Mouse (Mus musculus): ENCODE measurements at regions not wholly inside any gene's neighbourhood (a gene's known extent, or its start where the extent isn't known, plus 50 kb on each side); places are given as distances from the start of the nearest gene placed in this dataset.

- H3K4me3 ChIP-seq (ENCODE audit: insufficient read depth, poor library complexity, severe bottlenecking) = no peak overlapping the region
- TF ChIP-seq MYOD1 (IDR thresholded peaks at IDR 0.05; ENCODE audit: control insufficient read depth, insufficient read length, low read depth) = no peak
- TF ChIP-seq CEBPB (IDR thresholded peaks at IDR 0.05; ENCODE audit: low read depth) = no peak
- TF ChIP-seq FOSL1 (IDR thresholded peaks at IDR 0.05; ENCODE audit: insufficient read depth, low read length, poor library complexity, severe bottlenecking) = no peak
- H3K36me3 ChIP-seq (ENCODE audit: control insufficient read depth, insufficient read depth) = no peaks in the 10 kb centered on the region
- no peaks in the 10 kb centered on the region for H3K79me2 ChIP-seq (ENCODE audit: control insufficient read depth, insufficient read depth)
- no peaks in the 10 kb centered on the region for H3K27me3 ChIP-seq (ENCODE audit: control insufficient read depth, insufficient read depth, insufficient read length)
- no peak overlapping the region for H3ac ChIP-seq (ENCODE audit: control insufficient read depth, insufficient read length, low read depth)
- no peaks in the 10 kb centered on the region for H3K79me3 ChIP-seq (ENCODE audit: low read depth)
These were observed 123.0 kb downstream of the Nectin1 start for GRCm38 (mm10) chr9:43866802-43867201.

GRCm38 (mm10) chr9:43873841-43874240 lies 130.1 kb downstream of the Nectin1 start:
- H3K4me3 ChIP-seq (ENCODE audit: insufficient read depth, poor library complexity, severe bottlenecking) = no peak overlapping the region
- H3K36me3 ChIP-seq (ENCODE audit: control insufficient read depth, insufficient read depth) = no peaks in the 10 kb centered on the region
- H3K79me2 ChIP-seq (ENCODE audit: control insufficient read depth, insufficient read depth) = no peaks in the 10 kb centered on the region
- peak overlapping the region; percentile 43 for H3ac ChIP-seq (ENCODE audit: control insufficient read depth, insufficient read length, low read depth)
- no peaks in the 10 kb centered on the region for H3K79me3 ChIP-seq (ENCODE audit: low read depth)
- H3K27me3 ChIP-seq (ENCODE audit: control insufficient read depth, insufficient read depth, insufficient read length) = peaks cover 3% of the 10 kb centered on the region
- TF ChIP-seq MAX (IDR thresholded peaks at IDR 0.05) (peak; percentile 25), MYOD1 (IDR thresholded peaks at IDR 0.05; ENCODE audit: control insufficient read depth, insufficient read length, low read depth) (no peak), CEBPB (IDR thresholded peaks at IDR 0.05; ENCODE audit: low read depth) (no peak), USF1 (IDR thresholded peaks at IDR 0.05; ENCODE audit: low read depth) (peak; percentile 74), MYOG (IDR thresholded peaks at IDR 0.05; ENCODE audit: control insufficient read depth, extremely low read depth, insufficient read length) (no peak), CTCF (IDR thresholded peaks at IDR 0.05; ENCODE audit: control insufficient read depth, insufficient read depth, insufficient read length) (no peak), FOSL1 (IDR thresholded peaks at IDR 0.05; ENCODE audit: insufficient read depth, low read length, poor library complexity, severe bottlenecking) (no peak)

- TF ChIP-seq CEBPB (IDR thresholded peaks at IDR 0.05; ENCODE audit: low read depth) = peak; percentile 1
- TF ChIP-seq CTCF (IDR thresholded peaks at IDR 0.05; ENCODE audit: control insufficient read depth, insufficient read depth, insufficient read length) = no peak
- no peak for TF ChIP-seq MAX (IDR thresholded peaks at IDR 0.05)
- peak; percentile 42 for TF ChIP-seq MYOD1 (IDR thresholded peaks at IDR 0.05; ENCODE audit: control insufficient read depth, insufficient read length, low read depth)
- TF ChIP-seq USF1 (IDR thresholded peaks at IDR 0.05; ENCODE audit: low read depth) = peak; percentile 88
- no peak for TF ChIP-seq MYOG (IDR thresholded peaks at IDR 0.05; ENCODE audit: control insufficient read depth, extremely low read depth, insufficient read length)
- TF ChIP-seq FOSL1 (IDR thresholded peaks at IDR 0.05; ENCODE audit: insufficient read depth, low read length, poor library complexity, severe bottlenecking) = peak; percentile 82
- H3K27me3 ChIP-seq (ENCODE audit: control insufficient read depth, insufficient read depth, insufficient read length) = peaks cover 8% of the 10 kb centered on the region
- H3K4me3 ChIP-seq (ENCODE audit: insufficient read depth, poor library complexity, severe bottlenecking) = no peak overlapping the region
- H3ac ChIP-seq (ENCODE audit: control insufficient read depth, insufficient read length, low read depth) = no peak overlapping the region
- no peaks in the 10 kb centered on the region for H3K36me3 ChIP-seq (ENCODE audit: control insufficient read depth, insufficient read depth)
- no peaks in the 10 kb centered on the region for H3K79me2 ChIP-seq (ENCODE audit: control insufficient read depth, insufficient read depth)
- no peaks in the 10 kb centered on the region for H3K79me3 ChIP-seq (ENCODE audit: low read depth)
These were observed 130.5 kb downstream of the Nectin1 start for GRCm38 (mm10) chr9:43874332-43874731.

- Histone ChIP-seq H3K27me3 (ENCODE audit: control insufficient read depth, insufficient read depth, insufficient read length) (peaks cover 33% of the 10 kb centered on the region), H3K36me3 (ENCODE audit: control insufficient read depth, insufficient read depth) (no peaks in the 10 kb centered on the region), H3K4me3 (ENCODE audit: insufficient read depth, poor library complexity, severe bottlenecking) (no peak overlapping the region), H3K79me3 (ENCODE audit: low read depth) (no peaks in the 10 kb centered on the region), H3K79me2 (ENCODE audit: control insufficient read depth, insufficient read depth) (no peaks in the 10 kb centered on the region), H3ac (ENCODE audit: control insufficient read depth, insufficient read length, low read depth) (no peak overlapping the region)
- TF ChIP-seq CEBPB (IDR thresholded peaks at IDR 0.05; ENCODE audit: low read depth) (no peak), FOSL1 (IDR thresholded peaks at IDR 0.05; ENCODE audit: insufficient read depth, low read length, poor library complexity, severe bottlenecking) (no peak), CTCF (IDR thresholded peaks at IDR 0.05; ENCODE audit: control insufficient read depth, insufficient read depth, insufficient read length) (no peak), USF1 (IDR thresholded peaks at IDR 0.05; ENCODE audit: low read depth) (no peak), MYOD1 (IDR thresholded peaks at IDR 0.05; ENCODE audit: control insufficient read depth, insufficient read length, low read depth) (no peak), MYOG (IDR thresholded peaks at IDR 0.05; ENCODE audit: control insufficient read depth, extremely low read depth, insufficient read length) (no peak), MAX (IDR thresholded peaks at IDR 0.05) (no peak)
These were observed 135.6 kb downstream of the Nectin1 start for GRCm38 (mm10) chr9:43879220-43879968.

DNA sequence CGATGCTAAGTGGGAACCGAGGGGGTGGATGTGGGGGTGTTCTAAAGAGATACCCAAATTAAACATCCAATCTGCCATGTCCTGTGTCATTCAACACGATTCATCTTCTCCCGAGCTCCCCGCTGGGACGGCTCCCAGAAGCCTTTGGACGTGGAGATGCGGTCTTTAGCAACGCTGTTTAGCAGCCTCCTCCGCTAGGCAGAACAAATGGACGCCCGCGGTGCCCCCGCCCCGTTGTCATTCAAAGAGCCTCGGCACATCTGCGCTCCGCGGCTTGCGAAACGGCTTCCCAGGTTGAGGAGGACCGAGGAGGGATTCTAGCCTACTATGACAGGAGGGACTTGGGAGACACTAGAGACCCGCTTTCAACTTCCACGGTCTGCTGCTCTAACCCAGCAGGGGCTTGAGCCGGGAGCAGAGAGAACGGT lies 136.2 kb downstream of the Nectin1 start:
- TF ChIP-seq USF1 (IDR thresholded peaks at IDR 0.05; ENCODE audit: low read depth) = no peak
- no peak for TF ChIP-seq MYOG (IDR thresholded peaks at IDR 0.05; ENCODE audit: control insufficient read depth, extremely low read depth, insufficient read length)
- no peak for TF ChIP-seq MYOD1 (IDR thresholded peaks at IDR 0.05; ENCODE audit: control insufficient read depth, insufficient read length, low read depth)
- no peak for TF ChIP-seq CTCF (IDR thresholded peaks at IDR 0.05; ENCODE audit: control insufficient read depth, insufficient read depth, insufficient read length)
- TF ChIP-seq FOSL1 (IDR thresholded peaks at IDR 0.05; ENCODE audit: insufficient read depth, low read length, poor library complexity, severe bottlenecking) = no peak
- TF ChIP-seq MAX (IDR thresholded peaks at IDR 0.05) = no peak
- no peak for TF ChIP-seq CEBPB (IDR thresholded peaks at IDR 0.05; ENCODE audit: low read depth)
- H3K36me3 ChIP-seq (ENCODE audit: control insufficient read depth, insufficient read depth) = no peaks in the 10 kb centered on the region
- peaks cover 39% of the 10 kb centered on the region for H3K27me3 ChIP-seq (ENCODE audit: control insufficient read depth, insufficient read depth, insufficient read length)
- no peak overlapping the region for H3ac ChIP-seq (ENCODE audit: control insufficient read depth, insufficient read length, low read depth)
- H3K79me2 ChIP-seq (ENCODE audit: control insufficient read depth, insufficient read depth) = no peaks in the 10 kb centered on the region
- no peaks in the 10 kb centered on the region for H3K79me3 ChIP-seq (ENCODE audit: low read depth)
- no peak overlapping the region for H3K4me3 ChIP-seq (ENCODE audit: insufficient read depth, poor library complexity, severe bottlenecking)
